Mouse (Mus musculus): ENCODE data around the gene Ggt1. TPM values are rescaled to one million over a fixed set of nuclear protein-coding genes. Genes with fewer than 3 reads are reported as not detected.
A peak's percentile ranks its signal among the peaks of the same experiment; 100 is the strongest.

Ggt1 gene
- polyA plus RNA-seq, 1 experiment from 2014 or later = 1.7 TPM

DNA sequence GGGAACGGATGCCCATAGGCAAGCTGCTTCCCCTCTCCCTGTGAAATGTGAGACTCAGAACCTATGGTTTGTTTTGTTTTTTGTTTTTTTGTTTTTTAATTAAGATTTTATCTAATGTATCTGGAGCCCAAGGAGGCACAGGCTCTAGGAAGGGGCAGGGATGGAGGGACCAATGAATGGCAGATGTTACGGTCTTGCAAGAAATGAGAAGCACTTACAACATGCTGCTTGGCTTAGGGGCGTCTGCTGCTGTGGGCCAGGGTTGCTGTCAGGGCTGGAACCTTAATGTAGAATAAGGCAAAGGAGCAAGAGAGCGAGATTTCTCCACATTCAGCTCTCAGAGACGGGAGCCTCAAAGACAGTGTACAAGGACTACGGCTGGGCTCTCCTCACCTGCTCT, 5.8 kb upstream of the Ggt1 start:
- no peak overlapping the region for H3K9ac ChIP-seq
- 71% methylated on average over 6 of the region's 6 CpGs for WGBS
- no peaks in the 10 kb centered on the region for H3K27me3 ChIP-seq (ENCODE audit: control insufficient read depth, insufficient read depth, low read length)
- peaks cover 49% of the 10 kb centered on the region for H3K36me3 ChIP-seq (replicated peaks; ENCODE audit: control insufficient read depth, insufficient read depth)
- DNase-seq (ENCODE audit: low spot score) (no peak), ATAC-seq (ENCODE audit: low FRiP score) (peak; percentile 1; the same call in 1 of the 2 replicates)
- no peak overlapping the region for H3K4me2 ChIP-seq (replicated peaks)
- no peak overlapping the region for H3K4me3 ChIP-seq (replicated peaks; ENCODE audit: low read length)
- H3K9me3 ChIP-seq (ENCODE audit: control insufficient read depth, low read length) = no peaks in the 10 kb centered on the region
- H3K27ac ChIP-seq = peak overlapping the region; percentile 74
- peaks cover 39% of the 10 kb centered on the region for H3K4me1 ChIP-seq (replicated peaks; ENCODE audit: control insufficient read depth, insufficient read depth, low read length)

DNA sequence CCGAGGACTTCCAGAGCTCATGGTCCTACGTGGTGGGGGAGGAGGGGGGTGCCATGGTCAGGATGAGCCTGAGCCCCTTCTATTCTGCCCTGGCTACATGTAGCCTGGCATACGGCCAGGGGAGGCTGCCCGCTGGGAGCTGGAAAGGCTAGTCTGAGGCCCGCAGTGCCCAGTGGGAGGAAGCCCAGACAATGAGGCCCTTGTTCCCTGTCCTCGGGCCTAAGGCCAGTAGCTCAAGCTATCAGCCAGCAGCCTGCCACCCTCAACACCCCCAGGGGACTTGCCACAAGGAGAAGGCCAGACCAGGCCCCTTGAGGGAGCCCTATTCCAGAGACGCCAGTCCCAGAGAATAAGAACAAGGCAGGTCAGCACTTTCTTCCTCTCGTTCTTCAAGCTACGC, 5.4 kb upstream of the Ggt1 start:
- peak; percentile 63 for ATAC-seq (ENCODE audit: low FRiP score)
- Histone ChIP-seq H3K36me3 (replicated peaks; ENCODE audit: control insufficient read depth, insufficient read depth) (peaks cover 49% of the 10 kb centered on the region), H3K9ac (no peak overlapping the region), H3K27ac (peak overlapping the region; percentile 74), H3K9me3 (ENCODE audit: control insufficient read depth, low read length) (no peaks in the 10 kb centered on the region), H3K27me3 (ENCODE audit: control insufficient read depth, insufficient read depth, low read length) (peaks cover under 1% of the 10 kb centered on the region; the same call in 1 of the 2 replicates), H3K4me3 (replicated peaks; ENCODE audit: low read length) (no peak overlapping the region), H3K4me2 (replicated peaks) (no peak overlapping the region), H3K4me1 (replicated peaks; ENCODE audit: control insufficient read depth, insufficient read depth, low read length) (peaks cover 44% of the 10 kb centered on the region)
- 30% methylated on average over 9 of the region's 9 CpGs for WGBS
- peak; percentile 69 for DNase-seq (ENCODE audit: low spot score)

DNA sequence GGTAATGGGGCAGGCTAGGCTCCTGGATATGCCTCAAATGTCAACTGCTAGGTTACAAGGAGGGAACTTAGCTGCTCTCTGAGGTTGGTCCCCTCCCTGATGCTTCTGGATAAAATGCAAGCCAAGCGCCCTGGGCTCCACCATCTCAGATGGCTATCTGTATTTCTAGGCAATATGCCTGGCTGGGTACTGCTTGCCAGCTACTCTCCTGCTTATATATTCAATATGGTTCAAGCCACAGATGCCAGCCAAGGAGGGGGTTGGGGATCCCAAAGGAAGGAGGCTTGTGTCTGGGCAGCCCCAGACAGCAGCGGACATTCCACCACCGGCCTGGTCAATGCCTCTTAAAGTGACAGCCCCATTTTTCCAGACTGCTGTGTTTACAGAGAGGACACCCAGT, 2.9 kb upstream of the Ggt1 start:
- Histone ChIP-seq H3K27ac (peak overlapping the region; percentile 98), H3K9ac (peak overlapping the region; percentile 84), H3K36me3 (replicated peaks; ENCODE audit: control insufficient read depth, insufficient read depth) (peaks cover 34% of the 10 kb centered on the region), H3K27me3 (ENCODE audit: control insufficient read depth, insufficient read depth, low read length) (peaks cover 9% of the 10 kb centered on the region; the same call in 1 of the 2 replicates), H3K4me2 (replicated peaks) (peak overlapping the region; percentile 92), H3K4me1 (replicated peaks; ENCODE audit: control insufficient read depth, insufficient read depth, low read length) (peaks cover 45% of the 10 kb centered on the region), H3K9me3 (ENCODE audit: control insufficient read depth, low read length) (no peaks in the 10 kb centered on the region), H3K4me3 (replicated peaks; ENCODE audit: low read length) (peak overlapping the region; percentile 70)
- DNase-seq (ENCODE audit: low spot score) = peak; percentile 73
- WGBS = 20% methylated on average over 3 of the region's 3 CpGs
- ATAC-seq (ENCODE audit: low FRiP score) = peak; percentile 16

DNA sequence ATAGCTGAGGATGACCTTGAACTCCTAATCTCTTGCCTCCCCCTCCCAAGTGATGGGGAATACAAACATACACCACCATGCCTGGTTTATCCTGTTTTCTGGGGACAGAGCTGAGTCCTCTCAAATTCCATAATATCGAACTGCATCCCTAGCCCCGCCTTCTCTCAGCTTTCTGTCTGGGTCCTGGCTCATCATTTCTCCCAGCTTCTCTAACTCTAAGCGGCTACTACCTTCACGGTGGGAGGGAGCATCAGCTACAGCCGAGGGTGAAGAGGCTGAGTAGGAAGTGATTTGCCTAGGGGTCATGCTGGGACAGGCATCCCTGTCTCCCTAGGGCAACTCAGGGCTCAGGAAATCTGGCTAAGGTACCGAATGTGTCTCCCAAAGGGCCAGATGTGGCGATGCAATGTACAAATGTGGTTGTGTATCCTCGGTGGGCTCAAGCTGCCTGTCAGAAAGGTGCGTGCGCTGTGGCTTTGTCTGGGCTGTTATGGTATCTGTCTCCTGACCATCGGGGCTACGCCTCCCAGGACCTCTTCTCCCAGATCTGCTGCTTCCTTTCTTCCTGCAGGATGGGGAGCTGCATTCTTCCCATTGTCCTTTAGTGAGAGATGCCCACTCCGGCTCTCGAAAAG, 2.2 kb upstream of the Ggt1 start:
- peak; percentile 62 for DNase-seq (ENCODE audit: low spot score)
- H3K27me3 ChIP-seq (ENCODE audit: control insufficient read depth, insufficient read depth, low read length) = peaks cover 9% of the 10 kb centered on the region; the same call in 1 of the 2 replicates
- H3K27ac ChIP-seq = peak overlapping the region; percentile 98
- peak overlapping the region; percentile 84 for H3K9ac ChIP-seq
- peaks cover 45% of the 10 kb centered on the region for H3K4me1 ChIP-seq (replicated peaks; ENCODE audit: control insufficient read depth, insufficient read depth, low read length)
- ATAC-seq (ENCODE audit: low FRiP score) = peak; percentile 8; the same call in 1 of the 2 replicates
- peak overlapping the region; percentile 70 for H3K4me3 ChIP-seq (replicated peaks; ENCODE audit: low read length)
- 3% methylated on average over 14 of the region's 14 CpGs for WGBS
- peak overlapping the region; percentile 92 for H3K4me2 ChIP-seq (replicated peaks)
- H3K36me3 ChIP-seq (replicated peaks; ENCODE audit: control insufficient read depth, insufficient read depth) = peaks cover 27% of the 10 kb centered on the region
- H3K9me3 ChIP-seq (ENCODE audit: control insufficient read depth, low read length) = no peaks in the 10 kb centered on the region

DNA sequence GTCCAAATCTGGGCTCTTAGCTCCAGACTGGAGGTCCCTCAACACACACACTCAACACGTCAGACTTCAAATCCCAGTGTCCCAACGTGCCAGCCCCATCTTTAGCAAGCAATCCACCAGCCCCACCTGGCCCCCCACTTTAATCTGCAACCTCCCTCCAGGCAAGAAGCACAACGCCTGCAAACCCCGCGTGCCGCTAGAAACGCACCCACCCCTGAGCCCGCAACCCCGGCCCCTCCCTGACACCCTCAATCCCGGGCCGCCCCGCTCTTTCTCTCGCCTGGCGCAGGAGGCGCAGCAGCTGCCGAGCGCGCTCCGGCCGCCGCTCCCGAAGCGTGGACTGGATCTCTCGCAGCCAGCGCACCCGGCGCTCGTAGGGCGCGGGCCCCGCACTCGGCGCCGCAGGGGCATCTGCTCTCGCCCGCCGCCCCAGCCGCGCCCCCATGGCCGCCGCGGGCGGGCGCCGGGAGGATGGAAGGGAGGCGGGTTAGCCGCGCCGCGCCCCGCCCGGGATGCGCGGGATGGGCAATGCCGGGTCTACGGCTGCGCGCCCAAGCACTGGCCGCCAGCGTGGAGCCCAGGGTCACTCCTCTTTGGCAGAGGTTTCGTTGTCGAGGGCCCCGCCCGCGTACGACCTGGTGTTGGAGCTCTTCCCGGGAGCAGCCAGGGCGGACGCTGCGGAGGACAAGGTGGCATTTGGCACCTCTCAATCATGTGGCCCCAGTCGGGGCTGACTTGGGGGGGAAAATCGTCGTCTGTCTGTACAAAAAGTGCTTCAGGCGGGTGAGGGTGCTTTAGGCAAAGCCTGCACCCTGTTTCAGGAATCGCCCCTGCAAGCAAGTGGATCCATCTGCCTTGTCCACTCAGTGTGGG, 1.5 kb upstream of the Ggt1 start, which contains the start of gene Lrrc75b:
Lrrc75b (minus strand) TSS at position 655 of the 873 bp plus-strand sequence.
- Histone ChIP-seq H3K36me3 (replicated peaks; ENCODE audit: control insufficient read depth, insufficient read depth) (peaks cover 23% of the 10 kb centered on the region), H3K27ac (peak within 1 kb of the TSS; percentile 98), H3K27me3 (ENCODE audit: control insufficient read depth, insufficient read depth, low read length) (peaks cover 9% of the 10 kb centered on the region; the same call in 1 of the 2 replicates), H3K4me1 (replicated peaks; ENCODE audit: control insufficient read depth, insufficient read depth, low read length) (peaks cover 45% of the 10 kb centered on the region), H3K4me3 (replicated peaks; ENCODE audit: low read length) (peak within 1 kb of the TSS; percentile 70), H3K4me2 (replicated peaks) (peak within 1 kb of the TSS; percentile 92), H3K9me3 (ENCODE audit: control insufficient read depth, low read length) (no peaks in the 10 kb centered on the region), H3K9ac (peak within 1 kb of the TSS; percentile 84)
- under 1% methylated on average over 74 of the region's 75 CpGs for WGBS
- ATAC-seq (ENCODE audit: low FRiP score) (peak; percentile 32), DNase-seq (ENCODE audit: low spot score) (peak; percentile 63)

GRCm38 (mm10) chr10:75560549-75560899, 880 bp upstream of the Ggt1 start:
- H3K27ac ChIP-seq = peak overlapping the region; percentile 98
- H3K4me1 ChIP-seq (replicated peaks; ENCODE audit: control insufficient read depth, insufficient read depth, low read length) = peaks cover 44% of the 10 kb centered on the region
- H3K36me3 ChIP-seq (replicated peaks; ENCODE audit: control insufficient read depth, insufficient read depth) = peaks cover 17% of the 10 kb centered on the region
- ATAC-seq (ENCODE audit: low FRiP score) (peak; percentile 18), DNase-seq (ENCODE audit: low spot score) (peak; percentile 53)
- peaks cover 9% of the 10 kb centered on the region; the same call in 1 of the 2 replicates for H3K27me3 ChIP-seq (ENCODE audit: control insufficient read depth, insufficient read depth, low read length)
- H3K9me3 ChIP-seq (ENCODE audit: control insufficient read depth, low read length) = no peaks in the 10 kb centered on the region
- peak overlapping the region; percentile 92 for H3K4me2 ChIP-seq (replicated peaks)
- peak overlapping the region; percentile 70 for H3K4me3 ChIP-seq (replicated peaks; ENCODE audit: low read length)
- WGBS = 11% methylated on average over 6 of the region's 6 CpGs
- H3K9ac ChIP-seq = peak overlapping the region; percentile 84

- Histone ChIP-seq H3K36me3 (replicated peaks; ENCODE audit: control insufficient read depth, insufficient read depth) (no peaks in the 10 kb centered on the region), H3K9ac (no peak overlapping the region), H3K9me3 (ENCODE audit: control insufficient read depth, low read length) (no peaks in the 10 kb centered on the region), H3K4me1 (replicated peaks; ENCODE audit: control insufficient read depth, insufficient read depth, low read length) (peaks cover 25% of the 10 kb centered on the region), H3K4me2 (replicated peaks) (no peak overlapping the region), H3K27me3 (ENCODE audit: control insufficient read depth, insufficient read depth, low read length) (peaks cover 9% of the 10 kb centered on the region; the same call in 1 of the 2 replicates), H3K4me3 (replicated peaks; ENCODE audit: low read length) (no peak overlapping the region), H3K27ac (no peak overlapping the region)
- 87% methylated on average over 8 of the region's 8 CpGs for WGBS
- ATAC-seq (ENCODE audit: low FRiP score) (no peak), DNase-seq (ENCODE audit: low spot score) (no peak)
These were observed 1.2 kb downstream of the Ggt1 start for GRCm38 (mm10) chr10:75562596-75562995.

- WGBS = 83% methylated on average over 12 of the region's 12 CpGs
- no peak overlapping the region for H3K4me2 ChIP-seq (replicated peaks)
- H3K4me3 ChIP-seq (replicated peaks; ENCODE audit: low read length) = no peak overlapping the region
- H3K9ac ChIP-seq = no peak overlapping the region
- no peaks in the 10 kb centered on the region for H3K9me3 ChIP-seq (ENCODE audit: control insufficient read depth, low read length)
- ATAC-seq (ENCODE audit: low FRiP score) (no peak), DNase-seq (ENCODE audit: low spot score) (no peak)
- H3K27ac ChIP-seq = no peak overlapping the region
- H3K27me3 ChIP-seq (ENCODE audit: control insufficient read depth, insufficient read depth, low read length) = peaks cover 9% of the 10 kb centered on the region; the same call in 1 of the 2 replicates
- peaks cover 14% of the 10 kb centered on the region for H3K4me1 ChIP-seq (replicated peaks; ENCODE audit: control insufficient read depth, insufficient read depth, low read length)
- no peaks in the 10 kb centered on the region for H3K36me3 ChIP-seq (replicated peaks; ENCODE audit: control insufficient read depth, insufficient read depth)
These were observed 3.4 kb downstream of the Ggt1 start for GRCm38 (mm10) chr10:75564687-75565265.

DNA sequence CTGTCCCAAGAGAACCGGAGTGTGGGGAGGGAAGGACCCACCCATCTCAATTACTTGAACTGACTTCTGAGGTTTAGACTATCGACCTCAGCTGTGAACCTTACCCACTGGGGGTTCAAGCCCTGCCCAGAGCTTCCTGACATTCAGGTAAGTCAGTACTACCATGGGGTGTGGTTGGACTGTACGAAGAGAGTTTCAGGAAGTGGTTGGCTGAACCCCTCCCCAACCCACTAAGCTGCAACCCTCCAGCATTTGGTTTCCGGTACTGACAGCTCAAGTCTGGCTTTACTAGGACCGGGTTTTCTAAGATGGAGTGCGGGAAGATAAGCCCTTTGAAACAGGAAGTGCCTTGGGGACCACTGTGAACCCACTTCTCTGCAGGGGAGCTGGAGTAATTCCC, 4.0 kb downstream of the Ggt1 start:
- H3K4me1 ChIP-seq (replicated peaks; ENCODE audit: control insufficient read depth, insufficient read depth, low read length) = peaks cover 10% of the 10 kb centered on the region
- 74% methylated on average over 6 of the region's 6 CpGs for WGBS
- ATAC-seq (ENCODE audit: low FRiP score) = no peak
- H3K27me3 ChIP-seq (ENCODE audit: control insufficient read depth, insufficient read depth, low read length) = peaks cover 9% of the 10 kb centered on the region; the same call in 1 of the 2 replicates
- no peaks in the 10 kb centered on the region for H3K36me3 ChIP-seq (replicated peaks; ENCODE audit: control insufficient read depth, insufficient read depth)
- H3K4me2 ChIP-seq (replicated peaks) = no peak overlapping the region
- H3K27ac ChIP-seq = no peak overlapping the region
- H3K9ac ChIP-seq = no peak overlapping the region
- no peaks in the 10 kb centered on the region for H3K9me3 ChIP-seq (ENCODE audit: control insufficient read depth, low read length)
- no peak overlapping the region for H3K4me3 ChIP-seq (replicated peaks; ENCODE audit: low read length)
- no peak for DNase-seq (ENCODE audit: low spot score)

All from hindbrain, embryonic 14.5 days (tissue).